Mouse (Mus musculus) bone marrow, adult 2 months (tissue): Measurements from ENCODE around the gene Olfr328.

ENCODE experiments used
- CTCF ChIP-seq: fragments of 200-500 bp; IDR thresholded peaks from 2 replicates; pipeline ENCODE4 v1.5.1; 2011; ENCODE audit warnings: low read length, control low read depth; ENCODE audit not compliant: control insufficient read depth, insufficient read depth
- POLR2A ChIP-seq: fragments of 200-500 bp; IDR thresholded peaks from 2 replicates; pipeline ENCODE4 v1.6.1; 2011; ENCODE audit warnings: low read depth, mild to moderate bottlenecking, control low read depth, low read length, borderline replicate concordance; ENCODE audit not compliant: control insufficient read depth

- no peak for TF ChIP-seq POLR2A
- no peak for TF ChIP-seq CTCF
These were observed 49.3 kb upstream of the Olfr328 start for GRCm38 (mm10) chr11:58604688-58605087.
